Mouse (Mus musculus) lung, postnatal 0 days (tissue): Measurements from ENCODE around the gene Zpbp2.

Experiments
- CTCF ChIP-seq: IDR thresholded peaks from 2 replicates; pipeline ENCODE4 v1.5.1; 2016; ENCODE audit warnings: antibody characterized with exemption, mild to moderate bottlenecking
- EP300 ChIP-seq: IDR thresholded peaks from 2 replicates; pipeline ENCODE4 v1.6.1; 2016; ENCODE audit warnings: antibody characterized with exemption, mild to moderate bottlenecking, control low read depth

GRCm38 (mm10) chr11:98555124-98555700 lies 4.3 kb downstream of the Zpbp2 start:
- TF ChIP-seq CTCF: peak; percentile 60
- TF ChIP-seq EP300: no peak
